Comparison of ENCODE assay signal across 25 mouse cellular contexts in the genomic region with DNA sequence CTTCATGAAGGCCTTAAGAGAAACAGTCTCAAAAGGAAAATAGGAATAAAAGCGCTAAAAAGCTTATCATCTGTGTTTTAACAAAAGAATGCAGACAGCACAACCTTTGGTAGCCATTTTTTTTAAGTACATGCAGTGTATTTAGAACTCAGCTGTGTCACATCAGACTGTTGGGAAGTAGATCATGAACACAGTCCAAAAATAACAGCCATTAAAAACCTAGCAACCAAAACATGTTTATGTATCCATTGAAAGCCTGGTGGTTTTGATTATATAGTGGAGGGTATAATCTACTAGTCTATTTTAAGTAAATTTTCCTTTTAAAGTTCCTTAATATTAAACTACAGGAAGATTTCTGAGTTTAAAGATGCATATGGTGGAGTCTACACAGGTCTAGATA. TPM values are rescaled to one million over a fixed set of nuclear protein-coding genes. Genes with fewer than 3 reads are reported as not detected.
A peak's percentile ranks its signal among the peaks of the same experiment; 100 is the strongest.
DNase-seq lines count a peak whose midpoint lies in the region; ATAC-seq and TF ChIP-seq lines count a peak whose summit lies in the region.
"Had no signal": no experiment of that assay in that cellular context is flagged by ENCODE, and none has a peak within 500 bp of the region (broad histone marks: within the 10 kb centered on the region; RNA-seq: fewer than 3 reads in every experiment).

No protein-coding gene starts in this region.

- no peak for TF ChIP-seq CTCF in forebrain, postnatal 0 days (IDR thresholded peaks at IDR 0.05; ENCODE audit: low read depth)

- peaks cover 15% of the 10 kb centered on the region; the same call in 1 of the 2 replicates for H3K4me1 ChIP-seq in forebrain, postnatal 0 days (ENCODE audit: insufficient read depth)
- H3K4me1 ChIP-seq in forebrain, embryonic 11.5 days (replicated peaks; ENCODE audit: control insufficient read depth, insufficient read depth, low read length), result no peaks in the 10 kb centered on the region
- peaks cover 10% of the 10 kb centered on the region for H3K4me1 ChIP-seq in heart, embryonic 16.5 days (ENCODE audit: control insufficient read depth, insufficient read depth, low read length)
- H3K4me1 ChIP-seq in heart, embryonic 10.5 days, result no peaks in the 10 kb centered on the region
- H3K4me1 ChIP-seq: liver, embryonic 13.5 days; megakaryocyte, embryonic 14.5 days had no signal

- 0 out of 2 replicates have a peak overlapping the region, but pooled peaks have one; percentile 9 for H3K27ac ChIP-seq in forebrain, postnatal 0 days (ENCODE audit: low read depth, low read length)
- no peak overlapping the region for H3K27ac ChIP-seq in forebrain, embryonic 11.5 days (ENCODE audit: low read depth, low read length)
- H3K27ac ChIP-seq in heart, embryonic 16.5 days (ENCODE audit: low read length), result peak overlapping the region; percentile 66; the same call in 1 of the 2 replicates
- H3K27ac ChIP-seq in heart, embryonic 10.5 days, result no peak overlapping the region
- H3K27ac ChIP-seq: forebrain, embryonic 12.5 days; limb, embryonic 12.5 days; liver, embryonic 13.5 days; lung, embryonic 15.5 days; neural tube, embryonic 15.5 days had no signal

- no peaks in the 10 kb centered on the region for H3K9me3 ChIP-seq in forebrain, postnatal 0 days (ENCODE audit: low read length)
- no peaks in the 10 kb centered on the region for H3K9me3 ChIP-seq in forebrain, embryonic 11.5 days (ENCODE audit: control insufficient read depth, low read length)
- H3K9me3 ChIP-seq in heart, embryonic 16.5 days (replicated peaks; ENCODE audit: control insufficient read depth, low read length), result no peaks in the 10 kb centered on the region
- H3K9me3 ChIP-seq in heart, embryonic 10.5 days, result no peaks in the 10 kb centered on the region
- H3K9me3 ChIP-seq: forebrain, embryonic 12.5 days; G1E; limb, embryonic 12.5 days; liver, embryonic 13.5 days; lung, embryonic 15.5 days; megakaryocyte, embryonic 14.5 days; neural tube, embryonic 15.5 days had no signal

- no peak overlapping the region for H3K4me3 ChIP-seq in forebrain, postnatal 0 days (ENCODE audit: low read depth, low read length)
- H3K4me3 ChIP-seq in forebrain, embryonic 11.5 days (ENCODE audit: low read depth, low read length), result no peak overlapping the region
- H3K4me3 ChIP-seq in heart, embryonic 16.5 days (ENCODE audit: low read length), result no peak overlapping the region
- no peak overlapping the region for H3K4me3 ChIP-seq in heart, embryonic 10.5 days
- H3K4me3 ChIP-seq: forebrain, embryonic 12.5 days; limb, embryonic 12.5 days; liver, embryonic 13.5 days; lung, embryonic 15.5 days; megakaryocyte, embryonic 14.5 days; neural tube, embryonic 15.5 days had no signal

- H3K36me3 ChIP-seq in forebrain, postnatal 0 days (ENCODE audit: insufficient read depth), result no peaks in the 10 kb centered on the region
- no peaks in the 10 kb centered on the region for H3K36me3 ChIP-seq in forebrain, embryonic 11.5 days (ENCODE audit: control insufficient read depth, insufficient read depth, low read length)
- H3K36me3 ChIP-seq in heart, embryonic 16.5 days (ENCODE audit: control insufficient read depth, insufficient read depth), result peaks cover 5% of the 10 kb centered on the region; the same call in 1 of the 2 replicates
- 0 out of 2 replicates have a peak, but pooled peaks cover 4% of the 10 kb centered on the region for H3K36me3 ChIP-seq in heart, embryonic 10.5 days
- H3K36me3 ChIP-seq: forebrain, embryonic 12.5 days; lung, embryonic 15.5 days; neural tube, embryonic 15.5 days had no signal

- ATAC-seq in forebrain, postnatal 0 days, result no peak; the same call in 1 of the 2 replicates
- no peak for ATAC-seq in forebrain, embryonic 11.5 days (replicated peaks; ENCODE audit: low FRiP score)
- ATAC-seq in heart, embryonic 16.5 days (replicated peaks; ENCODE audit: extremely low read depth, insufficient read depth, low FRiP score), result peak; percentile 41; the same call in 1 of the 2 replicates
- ATAC-seq: hindbrain, embryonic 16.5 days; intestine, embryonic 16.5 days; midbrain, embryonic 16.5 days had no signal

- no peak overlapping the region for H3K9ac ChIP-seq in forebrain, postnatal 0 days
- H3K9ac ChIP-seq in forebrain, embryonic 11.5 days (ENCODE audit: low read length), result no peak overlapping the region
- H3K9ac ChIP-seq in heart, embryonic 16.5 days (ENCODE audit: low read length), result no peak overlapping the region
- H3K9ac ChIP-seq: forebrain, embryonic 12.5 days; limb, embryonic 12.5 days; liver, embryonic 13.5 days; lung, embryonic 15.5 days; neural tube, embryonic 15.5 days had no signal

- no peak overlapping the region for H3K4me2 ChIP-seq in forebrain, postnatal 0 days (ENCODE audit: low read depth)
- no peak overlapping the region for H3K4me2 ChIP-seq in forebrain, embryonic 11.5 days (ENCODE audit: low read depth, low read length, severe bottlenecking)
- no peak overlapping the region for H3K4me2 ChIP-seq in heart, embryonic 16.5 days (ENCODE audit: low read depth, low read length)
- H3K4me2 ChIP-seq: forebrain, embryonic 12.5 days; limb, embryonic 12.5 days; liver, embryonic 13.5 days; lung, embryonic 15.5 days; neural tube, embryonic 15.5 days had no signal

- DNase-seq in forebrain, postnatal 0 days, result no peak
- no peak for DNase-seq in forebrain, embryonic 11.5 days (ENCODE audit: low spot score)
- no peak for DNase-seq in heart, embryonic 10.5 days (ENCODE audit: low spot score)
- peak; percentile 8 for DNase-seq in kidney, postnatal 14 days
- no peak for DNase-seq in kidney, adult 9 months
- peak; percentile 73 for DNase-seq in NIH3T3 (ENCODE audit: low read depth)
- DNase-seq: adrenal gland, postnatal 25 days; cerebellum, adult 11-12 months; cerebellum, postnatal 14 days; embryo, embryonic 11 days; gastrocnemius, postnatal 25 days; liver, embryonic 13.5 days; right cerebral cortex, postnatal 14 days; spleen, adult 18-20 months; thymus, postnatal 25 days had no signal

- H3K27me3 ChIP-seq in forebrain, postnatal 0 days (ENCODE audit: insufficient read depth, low read length), result no peaks in the 10 kb centered on the region
- H3K27me3 ChIP-seq in forebrain, embryonic 11.5 days (ENCODE audit: control insufficient read depth, insufficient read depth, low read length), result no peaks in the 10 kb centered on the region
- no peaks in the 10 kb centered on the region for H3K27me3 ChIP-seq in heart, embryonic 16.5 days (ENCODE audit: control insufficient read depth, insufficient read depth, low read length)
- H3K27me3 ChIP-seq in heart, embryonic 10.5 days (ENCODE audit: insufficient read depth, poor library complexity, severe bottlenecking), result no peaks in the 10 kb centered on the region
- H3K27me3 ChIP-seq: forebrain, embryonic 12.5 days; limb, embryonic 12.5 days; liver, embryonic 13.5 days; lung, embryonic 15.5 days; megakaryocyte, embryonic 14.5 days; neural tube, embryonic 15.5 days had no signal

- 86% methylated on average over 1 of the region's 1 CpGs for WGBS in forebrain, postnatal 0 days
- 93% methylated on average over 1 of the region's 1 CpGs for WGBS in forebrain, embryonic 11.5 days
- WGBS in heart, embryonic 16.5 days, result 67% methylated on average over 1 of the region's 1 CpGs
- 87% methylated on average over 1 of the region's 1 CpGs for WGBS in heart, embryonic 10.5 days

RNA-seq across cellular contexts. Expression of a gene that starts 34.3 kb away (rescaled TPM):
- not detected in 2 replicates for total RNA-seq in forebrain, postnatal 0 days (2014; rRNA removed)
- polyA plus RNA-seq in forebrain, postnatal 0 days (2015; fragmentation: Nextera tagmentation; extraction: Ambion mirVana), result 0.74 TPM in 1 of 2 replicates, not detected in the other
- 0.37 TPM in 1 of 2 replicates, not detected in the other for polyA plus RNA-seq in forebrain, embryonic 11.5 days (2014; fragmentation: Nextera tagmentation; extraction: Ambion mirVana)
- polyA plus RNA-seq in heart, embryonic 16.5 days (2015; fragmentation: Nextera tagmentation; extraction: Ambion mirVana), result not detected in 2 replicates
- 0.42 TPM in 1 of 2 replicates, not detected in the other for polyA plus RNA-seq in heart, embryonic 10.5 days (2016; fragmentation: Nextera tagmentation; extraction: Ambion mirVana)
- total RNA-seq: G1E had no signal
- polyA plus RNA-seq: forebrain, embryonic 12.5 days; G1E; hindbrain, embryonic 16.5 days; intestine, embryonic 16.5 days; limb, embryonic 12.5 days; liver, embryonic 13.5 days; lung, embryonic 15.5 days; midbrain, embryonic 16.5 days; neural tube, embryonic 15.5 days had no signal

RNA-seq across cellular contexts. Expression of a gene that starts 34.7 kb away (rescaled TPM):
- 9.9 and 13.2 TPM in 2 replicates for total RNA-seq in forebrain, postnatal 0 days (2014; rRNA removed)
- polyA plus RNA-seq in forebrain, postnatal 0 days (2015; fragmentation: Nextera tagmentation; extraction: Ambion mirVana), result 8.4 and 10.2 TPM in 2 replicates
- 15.1 and 15.5 TPM in 2 replicates for polyA plus RNA-seq in forebrain, embryonic 11.5 days (2014; fragmentation: Nextera tagmentation; extraction: Ambion mirVana)
- polyA plus RNA-seq in heart, embryonic 16.5 days (2015; fragmentation: Nextera tagmentation; extraction: Ambion mirVana), result 27.7 and 31.3 TPM in 2 replicates
- 24.3 and 26.6 TPM in 2 replicates for polyA plus RNA-seq in heart, embryonic 10.5 days (2016; fragmentation: Nextera tagmentation; extraction: Ambion mirVana)

Comparison
In these comparisons a context has a peak if more than half of its experiments do, and no peak if none do; other contexts are left out.
1. DNase-seq: peak in kidney, postnatal 14 days (single experiment) and NIH3T3 (single experiment); none in forebrain, postnatal 0 days (single experiment), forebrain, embryonic 11.5 days (single experiment), heart, embryonic 10.5 days (single experiment) and kidney, adult 9 months (single experiment).
2. H3K27ac ChIP-seq: peak in forebrain, postnatal 0 days (single experiment) and heart, embryonic 16.5 days (single experiment); none in forebrain, embryonic 11.5 days (single experiment) and heart, embryonic 10.5 days (single experiment).